Mouse (Mus musculus): ENCODE data around the gene She. TPM values are rescaled to one million over a fixed set of nuclear protein-coding genes. Genes with fewer than 3 reads are reported as not detected.

The She gene
- polyA plus RNA-seq, 1 experiment from 2014 or later, result 1.2 TPM

DNA sequence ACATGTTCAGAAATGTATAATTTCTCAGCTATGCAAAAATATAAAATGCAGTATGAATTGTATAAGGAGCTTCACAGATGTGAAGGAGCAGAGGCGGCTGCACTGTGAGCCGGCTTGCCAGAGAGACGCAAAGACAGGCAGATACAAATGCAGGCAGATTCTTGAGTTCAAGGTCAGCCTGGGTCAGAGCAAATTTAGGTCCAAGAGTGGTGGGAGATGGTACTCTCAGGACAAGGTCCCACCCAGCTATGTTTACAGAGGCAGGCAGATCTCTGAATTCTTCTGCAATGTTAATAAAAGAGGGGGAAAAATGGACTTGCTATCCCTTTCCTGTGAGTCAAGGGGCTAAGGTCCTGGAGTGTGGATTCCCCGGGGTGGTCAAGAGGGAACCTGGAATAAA, 34.6 kb downstream of the She start:
- H3K9ac ChIP-seq, result no peak overlapping the region
- H3K27me3 ChIP-seq, result no peaks in the 10 kb centered on the region
- no peak overlapping the region for H3K4me3 ChIP-seq
- H3K27ac ChIP-seq, result no peak overlapping the region
- 83% methylated on average over 4 of the region's 4 CpGs for WGBS
- no peak overlapping the region for H3K4me2 ChIP-seq
- peaks cover 36% of the 10 kb centered on the region for H3K4me1 ChIP-seq
- H3K36me3 ChIP-seq (ENCODE audit: poor library complexity, severe bottlenecking), result no peaks in the 10 kb centered on the region
- no peak for ATAC-seq
- H3K9me3 ChIP-seq (replicated peaks), result no peaks in the 10 kb centered on the region

DNA sequence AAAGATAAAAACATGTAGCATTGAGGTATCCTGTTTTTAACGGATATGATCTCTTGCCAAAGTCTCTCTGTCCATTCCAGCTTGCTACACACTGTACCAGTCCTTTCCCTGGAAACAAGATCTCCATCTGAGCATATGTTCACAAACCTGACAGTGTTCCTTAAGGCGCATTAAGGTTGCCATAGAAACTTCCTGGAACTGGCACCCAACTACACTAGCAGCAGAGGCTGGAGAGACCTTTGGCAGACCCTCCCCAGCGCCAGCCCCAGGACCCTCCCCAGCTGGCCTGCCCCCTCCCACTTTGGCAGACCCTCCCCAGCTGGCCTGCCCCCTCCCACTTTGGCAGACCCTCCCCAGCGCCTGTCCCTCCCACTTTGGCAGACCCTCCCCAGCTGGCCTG, 36.5 kb downstream of the She start:
- Histone ChIP-seq H3K4me3 (no peak overlapping the region), H3K9ac (no peak overlapping the region), H3K27ac (peak overlapping the region; percentile 44; the same call in 1 of the 2 replicates), H3K4me2 (no peak overlapping the region), H3K4me1 (peaks cover 27% of the 10 kb centered on the region), H3K9me3 (replicated peaks) (peaks cover 1% of the 10 kb centered on the region; the same call in 1 of the 2 replicates), H3K36me3 (ENCODE audit: poor library complexity, severe bottlenecking) (no peaks in the 10 kb centered on the region), H3K27me3 (no peaks in the 10 kb centered on the region)
- ATAC-seq, result peak; percentile 87
- 44% methylated on average over 3 of the region's 4 CpGs for WGBS

DNA sequence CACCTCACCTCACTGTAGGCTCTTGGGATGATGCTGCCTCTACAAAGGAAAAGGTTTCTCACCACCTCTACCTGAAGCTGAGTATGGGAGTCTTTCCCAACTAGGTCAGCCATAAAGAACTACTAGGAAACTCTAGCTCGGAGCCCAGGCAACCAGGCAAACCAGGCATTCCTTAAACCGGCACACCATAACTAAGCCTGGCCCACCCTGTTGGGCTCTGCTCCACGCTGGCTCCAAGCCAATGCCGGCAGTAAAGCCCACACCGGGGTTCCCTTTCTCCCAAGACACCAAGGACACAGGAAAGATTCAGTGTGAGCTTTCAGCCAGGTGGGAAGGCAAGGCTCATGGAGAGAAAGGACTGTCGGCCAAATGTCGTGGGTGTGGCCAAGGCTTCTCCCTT, 37.2 kb downstream of the She start:
- no peak overlapping the region for H3K9ac ChIP-seq
- WGBS, result 30% methylated on average over 7 of the region's 7 CpGs

DNA sequence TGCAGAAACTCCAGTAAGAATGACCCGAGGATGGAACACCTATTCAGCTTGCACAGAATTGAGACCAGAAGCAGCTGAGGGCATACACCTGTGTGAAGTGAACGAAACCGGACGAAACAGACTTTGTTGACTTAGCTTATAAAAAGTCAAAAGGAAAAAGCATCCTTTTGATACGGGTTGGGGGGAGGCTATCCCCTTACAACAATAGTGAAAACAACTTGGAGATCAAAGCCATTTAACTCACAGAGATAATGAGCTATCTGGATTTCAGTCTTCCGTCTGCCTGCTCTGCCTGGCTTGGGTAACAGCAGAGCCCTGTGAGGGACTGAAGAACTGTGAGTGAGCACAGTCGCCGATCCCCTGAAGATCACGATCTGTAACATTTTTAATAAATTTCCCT, 37.8 kb downstream of the She start:
- Histone ChIP-seq H3K4me1 (peaks cover 27% of the 10 kb centered on the region), H3K4me3 (no peak overlapping the region), H3K27me3 (no peaks in the 10 kb centered on the region), H3K9me3 (replicated peaks) (peaks cover 7% of the 10 kb centered on the region; the same call in 1 of the 2 replicates), H3K9ac (no peak overlapping the region), H3K36me3 (ENCODE audit: poor library complexity, severe bottlenecking) (no peaks in the 10 kb centered on the region), H3K4me2 (no peak overlapping the region), H3K27ac (peak overlapping the region; percentile 66)
- 51% methylated on average over 9 of the region's 9 CpGs for WGBS
- ATAC-seq, result no peak

More for the DNA sequence above, 37.2 kb downstream of the She start:
- no peak overlapping the region for H3K4me3 ChIP-seq
- no peaks in the 10 kb centered on the region for H3K36me3 ChIP-seq (ENCODE audit: poor library complexity, severe bottlenecking)
- peak overlapping the region; percentile 66 for H3K27ac ChIP-seq
- 0 out of 2 replicates have a peak overlapping the region, but pooled peaks have one; percentile 14 for H3K4me2 ChIP-seq
- H3K4me1 ChIP-seq, result peaks cover 27% of the 10 kb centered on the region
- peak; percentile 83 for ATAC-seq
- peaks cover 7% of the 10 kb centered on the region; the same call in 1 of the 2 replicates for H3K9me3 ChIP-seq (replicated peaks)
- no peaks in the 10 kb centered on the region for H3K27me3 ChIP-seq

DNA sequence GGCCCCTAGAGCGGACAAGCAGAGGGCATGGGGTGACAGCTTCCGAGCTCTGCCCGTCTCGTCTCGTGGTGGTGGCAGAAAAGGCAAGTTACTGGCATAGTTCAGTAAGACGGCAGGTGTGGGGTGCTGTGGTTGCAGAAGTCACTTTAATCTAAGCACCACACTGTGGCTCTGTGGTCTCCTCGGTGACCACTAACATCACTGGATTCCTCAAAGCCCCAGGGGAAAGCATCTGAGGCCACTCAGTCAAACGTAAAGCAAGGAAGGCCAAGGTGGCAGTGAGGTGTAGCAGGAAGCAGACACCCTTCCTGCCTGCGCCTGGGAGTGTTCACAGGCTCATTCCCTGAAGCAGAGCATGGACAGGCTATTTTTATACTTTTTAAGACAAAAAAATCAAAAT, 38.4 kb downstream of the She start:
- no peaks in the 10 kb centered on the region for H3K36me3 ChIP-seq (ENCODE audit: poor library complexity, severe bottlenecking)
- 70% methylated on average over 9 of the region's 9 CpGs for WGBS

DNA sequence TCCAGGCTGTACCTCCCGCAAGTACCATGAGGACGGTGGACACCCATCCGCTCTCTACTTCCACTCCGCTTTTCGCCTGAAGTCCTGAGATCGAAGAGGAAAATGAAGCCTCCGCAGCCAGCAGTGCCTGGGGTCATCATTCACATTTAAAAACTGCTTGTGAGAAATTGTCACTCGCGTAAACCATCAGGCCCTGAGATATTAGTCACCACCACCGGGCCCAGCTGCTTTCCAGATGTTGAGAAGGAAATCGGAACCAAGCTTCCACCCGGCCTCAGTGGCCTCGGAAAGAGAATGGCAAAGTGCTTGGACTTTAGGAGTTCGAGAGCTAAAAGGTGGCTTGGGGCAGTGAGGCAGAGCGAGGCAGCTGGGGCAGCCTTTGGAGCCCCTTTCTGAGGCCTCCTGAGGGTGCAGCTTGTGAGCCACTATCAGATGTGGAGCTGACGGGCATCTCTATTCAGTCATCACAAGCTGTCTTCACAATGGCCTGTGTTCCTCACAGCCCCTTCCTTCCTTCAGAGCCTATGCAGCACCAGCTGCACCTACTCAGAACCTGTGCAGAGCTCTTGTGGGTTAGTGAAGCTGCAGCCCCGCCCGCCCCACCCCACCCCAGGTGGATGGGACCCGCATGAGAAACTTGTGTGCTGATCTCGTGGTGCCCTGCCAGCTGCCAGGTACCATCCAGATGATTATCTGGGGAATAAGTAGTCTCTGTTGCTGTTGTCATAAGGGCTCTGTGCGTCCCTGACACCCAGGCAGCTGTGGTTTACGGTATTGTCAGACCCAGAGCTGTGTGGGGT, 39.5 kb downstream of the She start:
- no peak overlapping the region for H3K27ac ChIP-seq
- ATAC-seq, result no peak
- no peaks in the 10 kb centered on the region for H3K27me3 ChIP-seq
- H3K4me1 ChIP-seq, result peaks cover 16% of the 10 kb centered on the region
- WGBS, result 84% methylated on average over 22 of the region's 22 CpGs
- H3K4me3 ChIP-seq, result no peak overlapping the region
- peaks cover 7% of the 10 kb centered on the region; the same call in 1 of the 2 replicates for H3K9me3 ChIP-seq (replicated peaks)
- no peak overlapping the region for H3K4me2 ChIP-seq
- H3K36me3 ChIP-seq (ENCODE audit: poor library complexity, severe bottlenecking), result no peaks in the 10 kb centered on the region
- no peak overlapping the region for H3K9ac ChIP-seq

More for the DNA sequence above, 38.4 kb downstream of the She start:
- H3K9ac ChIP-seq, result no peak overlapping the region
- peaks cover 27% of the 10 kb centered on the region for H3K4me1 ChIP-seq
- no peaks in the 10 kb centered on the region for H3K27me3 ChIP-seq
- H3K9me3 ChIP-seq (replicated peaks), result peaks cover 7% of the 10 kb centered on the region; the same call in 1 of the 2 replicates
- no peak overlapping the region for H3K27ac ChIP-seq
- H3K4me3 ChIP-seq, result no peak overlapping the region
- no peak overlapping the region for H3K4me2 ChIP-seq
- ATAC-seq, result no peak

DNA sequence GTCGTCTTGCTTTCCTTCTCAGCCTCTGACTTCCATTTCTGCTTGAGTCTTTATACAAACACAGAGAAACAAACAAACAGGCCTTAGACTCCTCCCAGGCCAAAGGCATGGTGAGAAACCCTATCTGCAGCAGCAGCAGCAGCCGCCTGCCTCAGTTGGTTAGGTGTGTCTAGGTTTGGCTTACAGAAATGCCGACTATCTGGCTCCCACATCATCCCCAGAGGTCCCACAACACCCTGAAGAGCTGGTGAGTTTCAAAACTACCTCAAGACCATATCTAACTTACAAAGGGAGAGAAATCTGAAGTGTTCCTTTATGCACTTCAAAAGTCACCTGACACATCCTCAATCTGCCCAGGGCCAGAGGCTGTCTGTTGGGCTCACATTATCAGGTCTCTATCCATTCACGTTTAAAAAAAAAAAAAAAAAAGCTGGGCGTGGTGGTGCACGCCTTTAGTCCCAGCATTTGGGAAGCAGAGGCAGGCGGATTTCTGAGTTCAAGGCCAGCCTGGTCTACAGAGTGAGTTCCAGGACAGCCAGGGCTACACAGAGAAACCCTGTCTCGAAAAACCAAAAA, 40.3 kb downstream of the She start:
- ATAC-seq, result no peak
- no peak overlapping the region for H3K4me2 ChIP-seq

DNA sequence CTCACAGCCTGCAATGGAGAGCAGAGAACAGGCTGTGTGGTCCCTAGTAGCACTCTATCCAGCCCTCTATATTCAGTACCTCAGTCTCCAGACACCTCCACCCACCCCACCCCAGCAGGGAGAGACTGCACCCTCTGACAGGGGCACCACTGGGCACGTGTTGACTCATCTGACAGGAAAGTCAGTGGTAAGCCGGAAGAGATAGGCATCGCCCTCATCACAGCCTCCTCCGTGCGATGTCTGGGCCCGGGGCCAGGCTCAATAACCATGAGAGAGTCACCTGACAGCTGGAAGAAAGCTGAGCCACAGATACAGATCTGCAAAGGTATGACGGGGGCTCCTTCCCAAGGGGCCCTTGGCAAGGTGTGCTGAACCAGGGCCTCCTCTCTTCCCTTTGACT, 41.0 kb downstream of the She start:
- H3K27me3 ChIP-seq, result no peaks in the 10 kb centered on the region
- H3K9ac ChIP-seq, result no peak overlapping the region
- H3K4me2 ChIP-seq, result no peak overlapping the region
- no peaks in the 10 kb centered on the region for H3K36me3 ChIP-seq (ENCODE audit: poor library complexity, severe bottlenecking)
- no peak for ATAC-seq
- 89% methylated on average over 7 of the region's 7 CpGs for WGBS
- H3K9me3 ChIP-seq (replicated peaks), result peaks cover 7% of the 10 kb centered on the region; the same call in 1 of the 2 replicates
- no peak overlapping the region; the same call in 1 of the 2 replicates for H3K27ac ChIP-seq
- peaks cover 15% of the 10 kb centered on the region for H3K4me1 ChIP-seq
- no peak overlapping the region for H3K4me3 ChIP-seq

More for the DNA sequence above, 40.3 kb downstream of the She start:
- Histone ChIP-seq H3K27ac (no peak overlapping the region), H3K36me3 (ENCODE audit: poor library complexity, severe bottlenecking) (no peaks in the 10 kb centered on the region), H3K4me3 (no peak overlapping the region), H3K9me3 (replicated peaks) (peaks cover 7% of the 10 kb centered on the region; the same call in 1 of the 2 replicates), H3K9ac (no peak overlapping the region), H3K27me3 (no peaks in the 10 kb centered on the region), H3K4me1 (peaks cover 15% of the 10 kb centered on the region)
- WGBS, result 82% methylated on average over 8 of the region's 8 CpGs

DNA sequence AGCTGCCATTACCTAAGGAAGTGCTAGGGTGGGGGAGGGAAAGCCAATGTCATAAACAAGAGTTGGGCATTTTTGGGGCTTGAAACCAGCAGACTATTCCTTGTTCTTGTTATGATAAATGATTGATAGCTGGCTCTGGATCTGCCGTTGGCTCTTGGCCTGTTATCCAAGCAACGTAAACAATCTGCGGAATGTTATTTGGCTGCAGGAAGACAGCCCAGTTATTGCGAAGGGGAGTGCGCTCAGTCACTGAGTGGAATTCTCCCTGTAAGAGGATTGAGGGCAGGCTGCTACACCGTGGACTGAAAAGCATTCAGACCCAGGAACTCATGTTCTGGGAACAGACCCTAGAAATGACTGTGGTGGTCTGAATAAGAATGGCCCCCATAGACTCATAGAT, 41.5 kb downstream of the She start:
- peaks cover 7% of the 10 kb centered on the region; the same call in 1 of the 2 replicates for H3K9me3 ChIP-seq (replicated peaks)
- no peak overlapping the region for H3K4me2 ChIP-seq
- no peak overlapping the region for H3K9ac ChIP-seq
- no peak overlapping the region for H3K4me3 ChIP-seq
- H3K27me3 ChIP-seq, result no peaks in the 10 kb centered on the region
- no peaks in the 10 kb centered on the region for H3K36me3 ChIP-seq (ENCODE audit: poor library complexity, severe bottlenecking)
- no peak for ATAC-seq
- 76% methylated on average over 6 of the region's 6 CpGs for WGBS
- peaks cover 15% of the 10 kb centered on the region for H3K4me1 ChIP-seq
- H3K27ac ChIP-seq, result no peak overlapping the region

DNA sequence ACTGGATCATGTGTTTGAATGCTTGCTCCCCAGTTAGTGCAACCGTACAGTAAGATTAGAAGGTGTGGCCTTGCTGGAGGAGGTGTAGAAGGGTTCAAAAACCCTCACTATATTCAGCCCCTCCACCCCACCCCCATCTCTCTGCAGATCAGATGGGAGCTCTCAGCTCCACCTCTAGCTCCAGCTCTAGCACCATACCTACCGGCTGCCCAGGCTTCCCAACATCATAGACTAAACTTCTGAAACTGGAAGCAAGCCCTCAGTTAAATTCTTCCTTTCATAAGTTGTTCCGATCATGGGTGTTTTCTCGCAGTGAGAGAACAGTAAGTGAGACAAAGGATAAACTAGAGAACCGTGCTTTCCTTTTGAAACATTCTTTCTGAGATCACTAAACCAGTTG, 42.9 kb downstream of the She start:
- peaks cover 5% of the 10 kb centered on the region for H3K4me1 ChIP-seq
- no peak overlapping the region for H3K4me2 ChIP-seq
- no peak for ATAC-seq
- no peak overlapping the region for H3K9ac ChIP-seq
- WGBS, result 89% methylated on average over 5 of the region's 5 CpGs
- no peaks in the 10 kb centered on the region for H3K27me3 ChIP-seq
- H3K9me3 ChIP-seq (replicated peaks), result peaks cover 7% of the 10 kb centered on the region; the same call in 1 of the 2 replicates
- H3K4me3 ChIP-seq, result no peak overlapping the region
- no peaks in the 10 kb centered on the region for H3K36me3 ChIP-seq (ENCODE audit: poor library complexity, severe bottlenecking)
- H3K27ac ChIP-seq, result no peak overlapping the region

DNA sequence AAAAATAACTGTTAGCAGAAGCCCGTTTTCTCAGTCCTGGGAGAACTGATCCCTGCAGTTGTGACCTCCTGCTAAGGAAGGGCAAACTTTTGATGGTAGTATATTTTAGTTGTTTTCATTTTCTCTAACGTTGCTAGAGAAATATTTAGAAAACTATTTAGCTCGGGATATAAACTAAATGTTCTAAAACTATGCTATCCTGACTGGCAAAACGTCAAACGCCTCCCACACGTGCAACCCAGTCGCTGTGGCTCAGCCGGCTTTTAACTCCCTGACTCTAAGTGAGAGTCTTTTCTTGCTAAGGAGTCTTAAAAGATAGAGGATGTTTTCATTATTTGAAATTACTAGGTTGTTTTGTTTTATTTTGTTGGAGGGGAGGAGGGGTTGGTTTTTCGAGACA, 43.9 kb downstream of the She start:
- 81% methylated on average over 9 of the region's 9 CpGs for WGBS
- H3K27ac ChIP-seq, result no peak overlapping the region
- no peaks in the 10 kb centered on the region for H3K27me3 ChIP-seq
- H3K4me1 ChIP-seq, result peaks cover 4% of the 10 kb centered on the region; the same call in 1 of the 2 replicates
- H3K4me2 ChIP-seq, result no peak overlapping the region
- ATAC-seq, result no peak
- no peaks in the 10 kb centered on the region for H3K36me3 ChIP-seq (ENCODE audit: poor library complexity, severe bottlenecking)
- H3K9me3 ChIP-seq (replicated peaks), result peaks cover 7% of the 10 kb centered on the region; the same call in 1 of the 2 replicates
- no peak overlapping the region for H3K4me3 ChIP-seq
- no peak overlapping the region for H3K9ac ChIP-seq

DNA sequence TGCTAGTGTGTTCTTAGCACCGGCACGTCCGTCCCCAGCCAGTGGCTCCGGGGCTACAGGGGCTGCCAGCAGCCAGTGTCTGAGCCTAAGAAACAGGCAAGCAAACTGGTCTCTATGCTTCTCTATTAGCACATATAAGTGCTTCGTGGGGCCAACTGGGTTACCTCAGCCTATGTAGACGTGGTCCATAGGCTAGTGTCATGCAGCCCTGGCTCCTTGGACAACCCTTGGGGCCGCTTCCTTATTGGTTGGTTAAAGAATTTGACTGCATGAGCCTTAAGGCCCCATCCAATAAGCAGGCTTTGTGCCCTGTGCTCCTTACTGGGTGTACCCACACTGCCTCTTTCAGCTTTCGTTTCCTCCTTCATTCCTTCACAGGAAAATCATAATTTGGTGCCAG, 44.6 kb downstream of the She start:
- no peaks in the 10 kb centered on the region for H3K36me3 ChIP-seq (ENCODE audit: poor library complexity, severe bottlenecking)
- H3K9ac ChIP-seq, result no peak overlapping the region
- H3K4me2 ChIP-seq, result no peak overlapping the region
- no peaks in the 10 kb centered on the region for H3K27me3 ChIP-seq
- 76% methylated on average over 8 of the region's 8 CpGs for WGBS
- no peak overlapping the region for H3K4me3 ChIP-seq
- no peak for ATAC-seq
- H3K27ac ChIP-seq, result no peak overlapping the region
- H3K4me1 ChIP-seq, result peaks cover 4% of the 10 kb centered on the region; the same call in 1 of the 2 replicates
- peaks cover 7% of the 10 kb centered on the region; the same call in 1 of the 2 replicates for H3K9me3 ChIP-seq (replicated peaks)

All from forebrain, embryonic 13.5 days (tissue).